Mouse (Mus musculus): ENCODE results near the gene Vmp1.
A peak's percentile ranks its signal among the peaks of the same experiment; 100 is the strongest.

The Vmp1 gene

DNA sequence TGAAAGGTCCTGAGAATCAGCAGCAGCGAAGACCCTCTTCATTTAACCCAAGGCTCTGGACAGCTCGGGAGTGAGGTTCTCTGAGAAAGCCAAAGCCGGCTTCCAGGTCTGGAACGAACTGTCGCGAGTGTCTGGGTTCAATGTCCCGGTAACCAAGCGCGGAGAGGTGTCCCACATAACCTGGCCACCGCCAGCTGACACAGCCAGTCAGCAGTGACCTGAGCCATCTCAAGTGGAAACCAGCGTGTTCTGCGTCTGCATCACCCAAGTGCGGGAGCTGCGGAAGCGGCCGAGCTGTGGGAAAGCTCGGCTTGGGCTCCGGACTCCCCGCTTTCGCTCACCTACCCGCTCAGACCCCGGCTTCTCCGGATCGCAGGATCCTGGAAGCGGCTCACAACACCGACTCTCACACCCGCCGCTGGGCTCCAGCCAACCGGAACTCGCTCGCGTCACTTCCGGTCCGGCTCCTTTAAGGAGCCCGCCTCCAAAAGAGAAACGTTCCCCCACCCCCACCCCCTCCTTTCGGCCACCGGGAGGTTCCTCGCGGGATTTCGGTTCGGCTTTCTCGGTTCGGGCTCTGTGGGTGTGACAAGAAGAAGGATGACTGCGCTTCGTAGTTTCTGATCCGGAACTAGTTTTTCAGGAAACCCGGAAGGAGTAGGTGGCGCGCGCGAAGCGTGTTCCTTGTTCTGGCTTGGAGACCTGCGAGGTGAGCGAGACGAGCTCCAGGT lies at the start of gene Vmp1, which contains the start of gene Ptrh2:
Vmp1 (minus strand) TSS at position 442 of the 731 bp plus-strand sequence.
Ptrh2 (plus strand) TSS at position 591 of the 731 bp plus-strand sequence.
- DNase-seq (ENCODE audit: low spot score), result peak; percentile 97

DNA sequence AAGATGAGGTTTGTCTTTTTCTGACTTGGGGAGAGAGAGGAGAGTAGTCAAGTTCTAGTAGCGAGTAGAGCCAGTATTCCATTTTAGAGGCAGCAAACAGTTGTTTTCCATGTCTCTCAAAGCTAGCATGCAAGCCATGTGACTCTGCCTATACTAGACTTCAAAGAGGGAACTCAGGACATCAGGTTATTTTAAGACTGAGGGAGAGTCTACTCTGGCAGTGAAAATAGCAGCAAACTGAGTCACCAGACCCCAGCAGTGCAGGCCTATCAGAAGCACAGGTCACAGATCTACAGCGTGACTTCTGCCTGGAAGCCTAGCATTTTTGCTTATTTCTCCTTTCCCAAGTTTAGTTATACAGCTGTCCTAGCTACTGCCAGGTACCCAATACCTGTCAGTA lies 47.8 kb upstream of the Vmp1 start:
- DNase-seq (ENCODE audit: low spot score), result no peak

DNA sequence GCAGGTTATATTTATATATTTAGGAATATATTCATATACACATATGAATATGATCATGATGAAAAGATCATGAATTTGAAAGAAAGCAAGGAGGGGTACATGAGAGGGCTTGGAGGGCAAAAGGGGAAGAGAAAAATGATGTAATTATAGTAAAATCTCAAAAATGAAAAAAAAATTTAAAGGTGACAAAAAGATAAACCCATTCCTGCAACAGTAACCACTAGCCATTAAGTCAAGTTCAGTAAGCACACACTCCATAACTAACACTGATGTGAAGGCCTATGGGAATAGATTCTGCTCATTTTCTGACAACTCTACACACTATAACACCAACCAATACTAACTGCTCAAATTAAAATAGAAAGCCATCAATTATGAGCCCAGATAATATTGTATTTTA lies 42.0 kb upstream of the Vmp1 start:
- no peak for DNase-seq (ENCODE audit: low spot score)

DNA sequence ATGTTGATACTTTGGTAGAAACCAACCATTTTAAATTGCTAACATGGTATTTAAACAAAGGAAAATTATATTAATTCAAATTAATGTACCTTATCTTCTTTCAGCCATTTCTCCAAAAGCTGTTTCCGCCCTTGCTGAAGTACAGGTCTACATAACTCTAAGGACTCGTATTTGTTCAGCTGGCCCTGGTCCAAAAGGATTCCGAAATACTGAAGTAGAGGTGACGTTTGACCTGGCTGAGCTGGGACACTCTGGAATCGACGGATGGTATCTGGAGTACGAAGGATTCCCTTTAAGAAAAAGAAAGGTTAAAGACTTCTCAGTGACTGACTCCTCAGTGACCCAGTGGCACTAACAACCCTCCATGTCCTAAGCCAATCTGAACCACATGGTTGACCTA lies 41.3 kb upstream of the Vmp1 start:
- no peak for DNase-seq (ENCODE audit: low spot score)

DNA sequence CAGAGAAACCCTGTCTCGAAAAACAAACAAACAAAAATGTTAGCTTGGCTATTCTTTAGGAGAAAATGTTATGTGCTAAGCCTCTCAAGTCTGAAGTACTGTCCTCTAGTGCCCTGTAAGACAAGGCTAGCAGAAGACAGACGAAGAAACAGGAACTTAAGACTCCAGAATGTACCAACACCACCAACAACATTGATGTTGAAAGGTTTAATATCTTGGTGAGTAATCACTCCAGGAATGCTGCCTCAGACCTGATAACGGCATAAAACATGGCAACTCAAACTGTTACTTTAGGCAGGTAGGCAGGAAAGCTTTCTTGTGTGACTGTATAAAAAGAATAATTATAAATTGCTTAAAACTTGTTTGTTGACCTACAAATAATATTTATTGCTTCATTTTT lies 40.4 kb upstream of the Vmp1 start:
- DNase-seq (ENCODE audit: low spot score), result no peak

DNA sequence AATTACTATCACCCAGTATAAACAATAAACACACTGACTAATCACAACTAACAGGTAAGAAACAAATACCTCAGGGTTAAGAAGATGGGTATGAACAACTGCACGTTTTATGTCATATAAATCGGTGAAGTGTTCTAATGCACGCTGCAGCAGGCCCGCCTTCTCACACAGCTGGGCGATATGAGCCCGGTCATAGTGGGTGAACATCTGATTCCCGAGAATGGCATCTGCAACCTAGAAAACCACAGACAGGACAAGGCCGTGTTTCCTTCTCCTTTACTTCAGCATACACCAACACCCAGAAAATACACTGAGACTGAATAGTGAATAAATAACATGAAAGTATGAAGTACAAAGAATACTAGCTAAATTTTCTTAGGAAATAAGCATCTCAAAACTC lies 35.8 kb upstream of the Vmp1 start:
- no peak for DNase-seq (ENCODE audit: low spot score)

DNA sequence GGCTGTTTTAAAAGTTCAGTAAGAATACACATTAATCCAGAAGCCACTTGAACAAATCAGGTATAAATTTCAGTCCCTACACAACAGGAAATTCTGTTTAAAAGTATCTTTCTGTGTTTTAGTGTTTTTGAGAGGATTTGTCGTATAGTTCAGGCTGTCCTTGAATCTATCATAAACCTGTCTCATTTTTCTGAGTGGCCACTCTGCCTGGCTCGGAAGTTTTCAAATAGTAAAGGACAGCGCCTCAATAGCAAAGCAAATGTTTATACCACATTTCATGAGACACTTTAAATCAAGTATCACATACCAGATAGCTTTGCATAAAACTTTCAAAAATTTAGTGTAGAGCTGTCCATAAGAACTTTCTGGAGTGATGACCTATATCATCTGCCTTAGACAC lies 34.7 kb upstream of the Vmp1 start:
- DNase-seq (ENCODE audit: low spot score), result no peak

DNA sequence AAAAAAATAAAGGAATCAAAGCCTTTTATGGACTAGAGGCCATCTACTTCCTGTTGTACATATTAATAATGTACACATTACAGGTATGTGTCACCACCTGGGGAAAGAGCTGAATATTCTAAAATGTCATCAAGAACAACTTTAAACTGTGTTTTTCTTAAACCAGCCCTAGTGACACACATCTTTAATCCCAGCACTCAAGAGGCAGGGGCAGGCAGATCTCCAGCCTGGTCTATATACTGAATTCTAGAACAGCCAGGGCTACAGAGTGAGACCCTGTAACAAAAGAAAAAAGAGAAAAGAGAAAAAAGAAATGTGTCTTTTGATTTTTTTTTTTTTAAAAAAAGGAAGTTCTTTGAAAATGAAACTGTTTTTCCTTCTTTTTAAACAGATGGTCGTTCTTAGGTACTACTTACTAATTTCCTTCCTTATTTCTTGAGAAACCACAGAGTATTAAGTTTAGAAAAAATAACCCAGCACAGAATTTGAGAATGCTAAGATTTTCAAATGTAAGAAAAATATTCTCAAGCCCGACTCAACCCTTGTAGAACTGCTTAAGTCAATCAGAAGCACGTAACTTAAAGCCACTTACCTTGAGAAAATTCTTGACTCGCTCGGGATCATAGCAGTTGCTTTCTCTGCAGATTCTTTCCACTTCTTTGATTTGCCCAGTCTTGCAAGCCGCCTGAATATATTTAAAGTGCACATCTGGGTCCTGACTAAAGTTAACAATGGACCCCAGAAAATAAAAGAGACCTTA lies 33.9 kb upstream of the Vmp1 start:
- DNase-seq (ENCODE audit: low spot score), result no peak

DNA sequence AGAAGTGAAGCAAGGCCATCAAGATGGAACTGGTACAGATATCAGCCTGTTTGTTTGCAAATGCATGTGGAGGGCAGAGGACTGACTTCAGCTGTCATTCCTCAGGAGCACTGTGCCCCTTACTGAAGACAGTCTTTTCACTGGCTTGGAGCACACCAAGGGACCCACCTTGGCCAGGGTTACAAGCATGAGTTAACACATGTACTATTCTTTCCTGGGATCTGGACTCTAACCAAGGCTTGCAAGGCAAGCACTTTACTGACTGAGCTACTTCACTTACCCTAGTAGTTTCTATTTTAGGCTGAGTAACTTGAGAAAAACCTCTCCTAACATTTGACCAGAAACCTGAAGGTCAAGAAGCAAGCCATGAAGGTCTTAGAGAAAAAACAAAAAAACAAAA lies 31.0 kb upstream of the Vmp1 start:
- no peak for DNase-seq (ENCODE audit: low spot score)

DNA sequence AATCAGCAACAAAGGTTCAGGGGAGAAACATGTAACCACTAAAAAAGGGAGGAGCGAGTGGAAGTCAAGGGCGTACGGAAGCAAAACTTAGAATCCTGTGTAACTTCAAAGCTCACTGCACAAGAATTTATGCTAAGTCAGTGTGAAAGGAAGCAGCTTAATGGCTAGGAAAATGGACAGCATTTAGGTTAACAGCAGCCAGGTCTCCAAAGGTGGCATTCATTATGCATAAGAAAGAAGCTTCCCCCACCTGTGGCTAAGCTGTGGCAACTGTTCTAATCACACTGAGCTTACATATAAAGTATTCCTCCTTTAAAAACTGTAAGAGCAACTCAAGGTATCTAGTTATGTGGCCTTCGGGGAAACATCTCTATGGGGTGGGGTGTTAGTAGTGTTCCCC lies 17.5 kb upstream of the Vmp1 start:
- DNase-seq (ENCODE audit: low spot score), result no peak

DNA sequence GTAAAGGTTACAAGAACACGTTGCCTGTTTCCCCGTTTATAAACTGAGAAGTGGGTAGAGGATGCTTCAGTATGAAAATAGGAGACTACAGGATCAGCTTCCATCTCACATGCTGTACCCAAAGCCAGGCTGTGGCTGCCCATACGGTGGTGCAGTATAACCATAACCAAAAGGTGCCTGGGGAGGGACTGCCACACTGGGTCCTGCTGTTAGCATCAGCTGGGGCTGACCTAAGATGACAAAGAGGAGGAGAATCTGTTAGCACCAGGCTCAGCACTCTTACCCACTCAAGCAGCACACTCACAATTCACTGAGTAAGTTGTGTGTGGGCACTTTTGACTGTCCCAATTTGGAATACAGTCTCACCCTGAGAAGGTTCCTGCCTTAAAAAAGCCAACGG lies 11.8 kb upstream of the Vmp1 start:
- DNase-seq (ENCODE audit: low spot score), result no peak

DNA sequence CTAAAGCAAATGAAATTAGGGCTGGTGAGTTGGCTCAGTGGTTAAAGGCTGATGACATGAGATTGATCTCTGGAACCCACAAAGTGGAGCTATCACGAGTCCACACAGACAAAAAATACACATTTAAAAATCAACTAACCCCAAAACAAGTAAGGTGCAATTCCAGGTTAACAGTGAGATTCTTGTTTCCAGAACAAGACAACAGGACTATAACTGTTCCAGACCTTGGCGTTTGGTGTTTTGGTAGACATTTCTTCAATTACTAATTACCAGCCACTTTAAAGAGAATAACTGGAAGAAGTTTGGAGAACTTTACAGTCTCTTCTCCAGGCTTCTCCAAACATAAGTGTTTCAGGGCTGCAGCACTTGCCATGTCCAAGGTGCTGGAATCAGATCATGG lies 8.9 kb upstream of the Vmp1 start:
- DNase-seq (ENCODE audit: low spot score), result no peak

DNA sequence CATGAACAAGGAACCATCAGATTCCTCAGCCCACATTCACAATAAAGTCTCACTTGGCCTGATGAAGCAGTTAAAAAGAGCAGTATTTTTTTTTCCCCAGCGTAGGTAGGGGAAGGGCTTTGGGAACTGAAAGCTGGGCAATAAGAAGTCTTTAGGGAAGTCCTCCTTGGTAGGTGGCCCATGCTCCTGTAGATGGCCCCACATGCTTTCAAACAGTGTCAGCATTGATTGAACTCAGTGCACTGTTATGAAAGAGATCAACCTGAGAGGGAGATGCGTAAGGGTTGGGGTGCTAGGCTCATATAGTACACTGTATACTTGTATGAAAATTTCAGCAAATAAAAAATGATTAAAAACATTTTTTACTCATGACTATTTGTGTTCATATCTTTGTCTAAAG lies 8.3 kb upstream of the Vmp1 start:
- DNase-seq (ENCODE audit: low spot score), result no peak

DNA sequence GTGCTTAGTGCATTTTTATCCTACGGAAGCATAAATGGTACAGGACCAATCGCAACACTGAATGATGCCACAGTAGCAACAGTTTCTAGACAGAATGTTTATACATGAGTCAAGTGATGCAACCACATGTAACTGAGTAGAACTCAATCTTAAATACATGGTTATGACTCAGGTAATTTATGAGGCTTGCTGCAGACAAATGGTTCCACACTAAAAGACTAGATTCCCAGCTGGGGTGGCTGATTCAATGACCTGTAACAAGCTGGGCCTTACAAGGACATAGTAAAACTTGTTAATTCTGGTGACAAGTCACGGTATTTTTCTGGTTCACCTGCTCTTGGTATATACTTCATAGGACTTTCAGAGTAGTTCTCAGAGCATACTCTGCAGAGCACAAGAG lies 7.8 kb upstream of the Vmp1 start:
- DNase-seq (ENCODE audit: low spot score), result no peak

DNA sequence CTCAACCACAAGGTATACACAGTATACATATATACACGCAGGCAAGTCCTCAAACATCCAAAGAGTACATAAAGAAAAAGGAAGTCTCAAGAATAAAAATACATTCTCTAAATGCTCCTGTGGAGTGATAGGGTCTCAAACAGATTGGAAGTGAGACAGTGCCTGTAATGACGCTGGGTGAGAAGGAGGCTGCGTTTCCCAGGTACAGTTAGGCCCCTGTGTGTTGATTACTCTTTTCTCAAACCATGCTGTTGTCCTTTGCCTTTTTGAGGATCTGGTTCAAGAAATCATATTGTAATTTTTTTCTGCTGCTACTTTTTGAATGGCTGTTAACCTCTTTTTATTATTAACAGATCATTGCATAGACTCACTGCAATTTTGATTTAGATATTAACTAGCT lies 6.7 kb upstream of the Vmp1 start:
- no peak for DNase-seq (ENCODE audit: low spot score)

DNA sequence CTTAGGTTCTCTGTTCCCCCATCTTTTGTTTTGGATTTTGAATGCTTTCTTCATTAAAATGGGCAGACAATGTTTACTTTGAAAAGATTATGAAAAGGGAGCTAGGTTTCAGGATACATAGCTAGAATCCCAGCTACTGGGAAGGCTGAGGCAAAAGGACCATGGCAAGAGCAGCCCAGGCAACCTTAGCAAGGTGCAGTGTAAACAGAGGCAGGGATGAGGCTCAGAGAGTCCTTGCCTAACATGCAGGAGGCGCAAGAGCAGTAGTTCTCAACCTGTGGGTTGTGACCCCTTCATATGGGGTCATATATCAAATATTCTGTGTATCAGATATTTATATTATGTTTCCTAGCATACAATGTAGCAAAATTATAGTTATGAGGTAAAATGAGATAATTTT lies 1.7 kb upstream of the Vmp1 start:
- no peak for DNase-seq (ENCODE audit: low spot score)

DNA sequence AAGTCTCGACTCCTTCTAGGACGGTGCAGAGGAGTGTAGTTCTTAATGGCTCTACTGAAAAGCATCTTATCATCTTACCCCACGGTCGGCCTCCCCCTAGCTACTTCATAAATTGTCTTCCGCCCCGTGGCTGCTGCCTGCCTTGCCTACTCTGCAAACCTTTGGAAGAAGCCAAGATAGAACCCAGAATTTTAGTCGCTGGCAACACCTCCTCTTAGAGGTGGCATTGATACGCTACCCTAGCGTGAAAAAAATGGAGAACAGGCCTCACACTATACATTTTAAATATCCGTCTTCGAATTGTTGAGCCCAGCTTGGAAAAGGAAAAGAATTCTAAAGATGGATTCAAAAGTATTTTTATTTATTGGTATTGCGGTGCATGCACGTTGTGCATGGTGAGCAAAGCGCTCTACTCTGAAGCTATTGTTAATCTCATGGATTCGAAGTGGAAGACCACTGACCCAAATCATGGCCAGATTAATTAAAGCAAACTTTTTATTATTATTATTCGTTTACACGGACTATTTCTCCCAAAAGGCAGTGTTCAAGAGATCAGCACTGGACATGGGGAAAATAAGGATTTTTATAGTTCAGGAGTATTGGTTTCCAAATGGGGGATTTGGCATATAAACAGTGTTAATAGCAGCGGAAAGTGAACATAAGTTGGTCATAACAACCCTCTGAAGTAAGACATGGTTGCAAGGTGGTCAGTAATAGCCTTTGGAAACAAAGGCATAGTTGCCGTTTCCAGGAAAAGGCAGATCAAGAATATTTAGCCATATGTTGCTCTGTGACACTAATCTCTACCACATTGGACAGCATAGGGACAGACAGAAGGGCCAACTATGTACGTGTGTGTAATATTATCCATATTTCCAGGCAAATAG lies 733 bp upstream of the Vmp1 start:
- DNase-seq (ENCODE audit: low spot score), result no peak

DNA sequence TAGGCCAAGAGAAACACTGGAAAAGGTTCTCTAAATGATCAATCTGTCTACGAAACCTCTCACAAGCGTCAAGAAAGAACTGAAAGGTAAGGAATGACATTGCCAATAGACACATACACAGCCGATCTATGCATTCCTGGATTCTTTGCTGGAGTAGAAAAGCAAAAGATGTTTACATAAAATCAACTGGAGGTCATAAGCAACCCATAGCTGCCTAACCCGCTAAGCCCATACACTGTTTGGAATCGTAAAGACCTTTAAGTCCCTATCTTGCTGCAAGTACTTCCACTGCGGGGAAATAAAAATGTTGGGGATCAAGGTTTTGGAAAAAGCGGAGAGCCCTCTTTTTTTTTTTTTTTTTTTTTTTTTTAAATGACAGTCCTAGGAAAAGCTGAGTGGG lies 775 bp downstream of the Vmp1 start:
- DNase-seq (ENCODE audit: low spot score), result no peak

DNA sequence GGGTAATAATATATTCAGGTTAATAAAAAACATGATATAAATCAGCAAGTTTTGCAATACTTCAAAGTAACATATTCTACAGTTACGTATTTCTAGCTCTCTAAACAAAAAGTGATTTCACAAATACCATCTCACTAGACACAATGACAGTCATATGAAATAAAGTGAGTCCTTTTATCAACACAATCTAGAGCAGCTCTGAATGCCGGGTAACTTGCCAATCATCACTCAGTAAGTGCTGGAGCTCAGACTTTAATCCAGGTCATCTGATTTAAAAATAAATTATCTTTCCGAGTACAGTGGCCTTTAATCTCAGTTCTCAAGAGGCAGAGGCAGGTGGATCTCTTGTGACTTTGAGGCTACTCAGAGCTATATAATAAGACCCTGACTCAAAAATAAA lies 2.2 kb downstream of the Vmp1 start:
- DNase-seq (ENCODE audit: low spot score), result no peak

DNA sequence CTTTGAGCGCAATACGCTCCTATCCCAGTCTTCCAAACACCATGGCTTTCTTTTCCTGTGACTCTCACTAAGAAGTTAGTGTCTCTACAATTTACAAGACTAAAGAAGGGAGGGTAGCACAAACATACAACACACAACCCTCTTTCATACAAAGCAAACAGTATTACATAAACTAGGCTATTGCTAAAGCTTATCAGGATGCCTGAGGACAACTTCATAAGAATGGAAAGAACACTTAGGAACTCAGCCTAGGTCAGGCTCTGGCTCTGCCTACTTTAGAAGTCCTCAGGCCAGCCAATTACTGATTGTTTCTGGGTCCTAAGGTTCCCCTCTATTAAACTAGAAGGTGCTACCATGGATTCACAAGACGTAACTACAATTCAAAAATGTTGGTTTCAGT lies 2.9 kb downstream of the Vmp1 start:
- DNase-seq (ENCODE audit: low spot score), result no peak

DNA sequence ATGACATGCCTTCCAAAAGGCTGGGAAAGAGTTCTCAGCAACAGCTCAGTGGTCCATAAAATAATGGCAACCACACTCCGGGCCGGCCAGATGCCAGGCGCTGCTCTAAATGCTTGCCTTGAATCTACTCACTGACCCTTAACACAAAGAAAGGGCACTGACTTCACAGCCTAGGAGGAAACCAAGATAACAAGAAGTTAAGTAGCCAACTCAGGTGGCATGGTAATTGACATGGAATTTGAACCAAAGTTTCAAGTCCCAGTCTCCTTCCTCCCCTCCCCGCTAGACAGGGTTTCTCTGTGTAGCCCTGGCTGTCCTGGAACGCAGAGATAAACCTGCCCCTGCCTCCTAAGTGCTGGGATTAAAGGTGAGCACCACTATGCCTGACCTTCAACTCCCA lies 4.7 kb downstream of the Vmp1 start:
- peak; percentile 70 for DNase-seq (ENCODE audit: low spot score)

DNA sequence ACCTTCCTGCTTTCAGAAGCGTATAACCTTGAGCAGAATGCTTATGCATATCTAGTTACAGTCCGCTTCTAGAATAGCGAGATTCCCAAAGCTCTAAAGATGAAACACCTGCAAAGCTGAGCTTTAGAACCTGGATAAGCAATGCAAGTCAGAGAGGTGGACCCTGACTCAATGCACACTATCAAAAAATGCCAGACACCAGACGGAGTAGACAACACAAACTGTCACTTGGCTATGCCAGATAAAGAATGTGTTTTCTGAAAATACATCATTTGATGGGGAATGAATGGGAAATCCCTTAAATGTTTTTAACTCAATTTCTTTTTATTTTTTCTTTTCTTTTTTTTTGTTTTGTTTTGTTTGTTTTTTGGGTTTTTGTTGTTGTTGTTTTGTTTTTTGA lies 8.1 kb downstream of the Vmp1 start:
- DNase-seq (ENCODE audit: low spot score), result no peak

DNA sequence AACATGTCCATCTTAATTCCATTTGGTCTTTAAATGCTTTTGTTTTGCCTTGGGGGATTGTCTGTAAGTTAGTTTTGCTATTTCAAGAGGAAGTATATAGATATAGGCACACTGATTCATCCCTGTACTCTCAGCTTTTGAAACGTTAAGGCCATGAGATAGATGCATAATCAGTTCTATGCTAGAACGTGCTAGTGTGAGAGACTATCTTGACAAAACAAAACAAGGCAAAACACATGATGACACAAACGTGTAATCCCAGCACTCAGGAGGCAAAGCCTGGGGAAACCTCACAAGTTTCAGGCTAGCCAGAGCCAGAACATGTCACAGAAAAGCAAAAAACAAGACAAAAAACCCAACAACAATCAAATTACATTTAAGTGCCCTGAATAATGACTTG lies 10.9 kb downstream of the Vmp1 start:
- no peak for DNase-seq (ENCODE audit: low spot score)
